Mouse (Mus musculus) limb, embryonic 13.5 days (tissue): ENCODE results near the gene Amz2. TPM values are rescaled to one million over a fixed set of nuclear protein-coding genes. Genes with fewer than 3 reads are reported as not detected.

Source experiments
- ATAC-seq: fragments of 200-750 bp; cut with Nextera tagmentation; 2 replicates; pipeline ENCODE4 v1.8.0; 2017; ENCODE audit warnings: low read depth, moderate number of reproducible peaks, moderate TSS enrichment; ENCODE audit not compliant: low FRiP score
- H3K27ac ChIP-seq: fragments of 300-500 bp; sonication (generic); 2 replicates; pipeline ENCODE4 v1.5.1; 2015; ENCODE audit warnings: inconsistent platforms, mild to moderate bottlenecking, moderate library complexity
- H3K27me3 ChIP-seq: fragments of 300-500 bp; sonication (generic); 2 replicates; pipeline ENCODE4 v1.6.1; 2015; ENCODE audit warnings: mild to moderate bottlenecking, inconsistent platforms
- H3K36me3 ChIP-seq: fragments of 300-500 bp; sonication (generic); 2 replicates; pipeline ENCODE4 v1.6.1; 2015; ENCODE audit warnings: inconsistent platforms, mild to moderate bottlenecking, moderate library complexity
- H3K4me1 ChIP-seq: fragments of 300-500 bp; sonication (generic); 2 replicates; pipeline ENCODE4 v1.6.1; 2015; ENCODE audit warnings: inconsistent platforms
- H3K4me2 ChIP-seq: fragments of 300-500 bp; sonication (generic); replicated peaks from 2 replicates; pipeline ENCODE4 v1.6.1; 2015; ENCODE audit warnings: inconsistent platforms, mild to moderate bottlenecking, moderate library complexity
- H3K4me3 ChIP-seq: fragments of 300-500 bp; sonication (generic); 2 replicates; pipeline ENCODE4 v1.5.1; 2015; ENCODE audit warnings: moderate library complexity, mild to moderate bottlenecking, inconsistent platforms
- H3K9ac ChIP-seq: fragments of 300-500 bp; sonication (generic); 2 replicates; pipeline ENCODE4 v1.6.1; 2015; ENCODE audit warnings: mild to moderate bottlenecking, inconsistent platforms
- H3K9me3 ChIP-seq: fragments of 300-500 bp; sonication (generic); 2 replicates; pipeline ENCODE4 v1.6.1; 2016; ENCODE audit warnings: inconsistent platforms
- WGBS: fragments of 180-500 bp; shearing (Covaris S2); methylation state at CpG from one replicate; pipeline ENCODE4 v1.1.7; 2015; 5-methylcytosine and 5-hydroxymethylcytosine counted together
- polyA plus RNA-seq: library from polyadenylated mRNA; unstranded; fragments of >200 nt; fragmentation: Nextera tagmentation; extraction: Ambion mirVana; gene quantifications from 2 replicates; pipeline ENCODE4 v1.2.1, GENCODE M21; 2015

The Amz2 gene
- polyA plus RNA-seq, 1 experiment from 2014 or later: 48.5 TPM

GRCm38 (mm10) chr11:109423294-109423693, 2.5 kb upstream of the Amz2 start:
- WGBS: 66% methylated on average over 1 of the region's 1 CpGs
- peaks cover under 1% of the 10 kb centered on the region; the same call in 1 of the 2 replicates for H3K36me3 ChIP-seq
- H3K9ac ChIP-seq: no peak overlapping the region
- no peak overlapping the region for H3K4me3 ChIP-seq
- H3K27me3 ChIP-seq: no peaks in the 10 kb centered on the region
- peaks cover 11% of the 10 kb centered on the region for H3K4me1 ChIP-seq
- H3K27ac ChIP-seq: no peak overlapping the region
- H3K9me3 ChIP-seq: 0 out of 2 replicates have a peak, but pooled peaks cover 5% of the 10 kb centered on the region
- no peak for ATAC-seq
- H3K4me2 ChIP-seq: no peak overlapping the region

GRCm38 (mm10) chr11:109426272-109426586, 483 bp downstream of the Amz2 start:
- Histone ChIP-seq H3K27ac (peak overlapping the region; percentile 77), H3K9me3 (0 out of 2 replicates have a peak, but pooled peaks cover 5% of the 10 kb centered on the region), H3K36me3 (peaks cover 30% of the 10 kb centered on the region), H3K4me1 (peaks cover 13% of the 10 kb centered on the region), H3K4me3 (peak overlapping the region; percentile 67), H3K4me2 (peak overlapping the region; percentile 73), H3K27me3 (no peaks in the 10 kb centered on the region), H3K9ac (peak overlapping the region; percentile 85)
- no peak for ATAC-seq
- WGBS: 0% methylated on average over 11 of the region's 11 CpGs

- WGBS: 95% methylated on average over 5 of the region's 5 CpGs
- peaks cover 35% of the 10 kb centered on the region for H3K36me3 ChIP-seq
- 0 out of 2 replicates have a peak, but pooled peaks cover 2% of the 10 kb centered on the region for H3K9me3 ChIP-seq
- H3K4me2 ChIP-seq: peak overlapping the region; percentile 73
- no peak overlapping the region for H3K4me3 ChIP-seq
- peaks cover 19% of the 10 kb centered on the region for H3K4me1 ChIP-seq
- no peak overlapping the region for H3K9ac ChIP-seq
- H3K27me3 ChIP-seq: no peaks in the 10 kb centered on the region
- no peak overlapping the region for H3K27ac ChIP-seq
- ATAC-seq: no peak
These were observed 1.6 kb downstream of the Amz2 start for GRCm38 (mm10) chr11:109427353-109427752.

GRCm38 (mm10) chr11:109434233-109434798, 8.6 kb downstream of the Amz2 start:
- Histone ChIP-seq H3K4me3 (no peak overlapping the region), H3K4me1 (peaks cover 13% of the 10 kb centered on the region)
- no peak for ATAC-seq

GRCm38 (mm10) chr11:109436889-109437288, 11.1 kb downstream of the Amz2 start:
- Histone ChIP-seq H3K4me2 (no peak overlapping the region), H3K4me3 (no peak overlapping the region), H3K36me3 (peaks cover 57% of the 10 kb centered on the region), H3K9ac (no peak overlapping the region), H3K9me3 (no peaks in the 10 kb centered on the region), H3K27ac (no peak overlapping the region), H3K4me1 (peaks cover 21% of the 10 kb centered on the region), H3K27me3 (peaks cover 4% of the 10 kb centered on the region; the same call in 1 of the 2 replicates)
- no peak for ATAC-seq
- WGBS: 67% methylated on average over 8 of the region's 8 CpGs

More at GRCm38 (mm10) chr11:109434233-109434798, 8.6 kb downstream of the Amz2 start:
- Histone ChIP-seq H3K36me3 (peaks cover 80% of the 10 kb centered on the region), H3K27ac (no peak overlapping the region), H3K27me3 (no peaks in the 10 kb centered on the region), H3K4me2 (no peak overlapping the region), H3K9me3 (no peaks in the 10 kb centered on the region), H3K9ac (no peak overlapping the region)
- WGBS: 94% methylated on average over 16 of the region's 16 CpGs

- ATAC-seq: peak; percentile 25; the same call in 1 of the 2 replicates
- Histone ChIP-seq H3K9me3 (no peaks in the 10 kb centered on the region), H3K4me2 (peak overlapping the region; percentile 87), H3K27me3 (peaks cover 4% of the 10 kb centered on the region; the same call in 1 of the 2 replicates), H3K4me3 (peak overlapping the region; percentile 57), H3K9ac (peak overlapping the region; percentile 70; the same call in 1 of the 2 replicates), H3K4me1 (peaks cover 18% of the 10 kb centered on the region), H3K36me3 (peaks cover 41% of the 10 kb centered on the region), H3K27ac (no peak overlapping the region)
- 19% methylated on average over 5 of the region's 5 CpGs for WGBS
These were observed 13.5 kb downstream of the Amz2 start for GRCm38 (mm10) chr11:109439209-109439608.

GRCm38 (mm10) chr11:109439829-109440340, 14.1 kb downstream of the Amz2 start:
- peak overlapping the region; percentile 70 for H3K9ac ChIP-seq
- H3K4me2 ChIP-seq: peak overlapping the region; percentile 87
- peak; percentile 29; the same call in 1 of the 2 replicates for ATAC-seq
- no peaks in the 10 kb centered on the region for H3K9me3 ChIP-seq
- H3K27ac ChIP-seq: no peak overlapping the region
- H3K4me1 ChIP-seq: peaks cover 18% of the 10 kb centered on the region
- H3K36me3 ChIP-seq: peaks cover 35% of the 10 kb centered on the region
- H3K4me3 ChIP-seq: peak overlapping the region; percentile 57
- peaks cover 4% of the 10 kb centered on the region; the same call in 1 of the 2 replicates for H3K27me3 ChIP-seq
- 1% methylated on average over 32 of the region's 32 CpGs for WGBS

- H3K4me3 ChIP-seq: peak overlapping the region; percentile 57
- H3K4me2 ChIP-seq: peak overlapping the region; percentile 87
- H3K27ac ChIP-seq: no peak overlapping the region
- H3K9ac ChIP-seq: peak overlapping the region; percentile 70
- peaks cover 4% of the 10 kb centered on the region; the same call in 1 of the 2 replicates for H3K27me3 ChIP-seq
- WGBS: 60% methylated on average over 4 of the region's 4 CpGs
- H3K36me3 ChIP-seq: peaks cover 27% of the 10 kb centered on the region
- no peaks in the 10 kb centered on the region for H3K9me3 ChIP-seq
- H3K4me1 ChIP-seq: peaks cover 18% of the 10 kb centered on the region
- ATAC-seq: no peak
These were observed 14.9 kb downstream of the Amz2 start for GRCm38 (mm10) chr11:109440641-109441040.

GRCm38 (mm10) chr11:109441119-109441518, 15.4 kb downstream of the Amz2 start:
- H3K9me3 ChIP-seq: no peaks in the 10 kb centered on the region
- no peak overlapping the region for H3K27ac ChIP-seq
- peaks cover 4% of the 10 kb centered on the region; the same call in 1 of the 2 replicates for H3K27me3 ChIP-seq
- no peak overlapping the region for H3K9ac ChIP-seq
- WGBS: 59% methylated on average over 3 of the region's 3 CpGs
- peaks cover 23% of the 10 kb centered on the region for H3K36me3 ChIP-seq
- H3K4me1 ChIP-seq: peaks cover 18% of the 10 kb centered on the region
- ATAC-seq: no peak
- H3K4me2 ChIP-seq: peak overlapping the region; percentile 87; the same call in 1 of the 2 replicates
- no peak overlapping the region; the same call in 1 of the 2 replicates for H3K4me3 ChIP-seq

GRCm38 (mm10) chr11:109442166-109442730, 16.5 kb downstream of the Amz2 start:
- no peak for ATAC-seq
- H3K4me1 ChIP-seq: peaks cover 18% of the 10 kb centered on the region
- peaks cover 12% of the 10 kb centered on the region for H3K36me3 ChIP-seq
- H3K4me3 ChIP-seq: no peak overlapping the region
- H3K9ac ChIP-seq: no peak overlapping the region
- peaks cover 4% of the 10 kb centered on the region; the same call in 1 of the 2 replicates for H3K27me3 ChIP-seq
- no peaks in the 10 kb centered on the region for H3K9me3 ChIP-seq
- 21% methylated on average over 5 of the region's 5 CpGs for WGBS
- no peak overlapping the region for H3K27ac ChIP-seq
- H3K4me2 ChIP-seq: no peak overlapping the region

GRCm38 (mm10) chr11:109443468-109444263, 17.9 kb downstream of the Amz2 start:
- Histone ChIP-seq H3K9ac (no peak overlapping the region), H3K27ac (no peak overlapping the region), H3K4me2 (no peak overlapping the region), H3K9me3 (no peaks in the 10 kb centered on the region), H3K36me3 (no peaks in the 10 kb centered on the region), H3K4me3 (no peak overlapping the region), H3K27me3 (peaks cover 4% of the 10 kb centered on the region; the same call in 1 of the 2 replicates), H3K4me1 (peaks cover 18% of the 10 kb centered on the region)
- ATAC-seq: no peak
- WGBS: 92% methylated on average over 8 of the region's 8 CpGs

- H3K4me3 ChIP-seq: no peak overlapping the region
- peaks cover 4% of the 10 kb centered on the region; the same call in 1 of the 2 replicates for H3K27me3 ChIP-seq
- H3K36me3 ChIP-seq: no peaks in the 10 kb centered on the region
- H3K9me3 ChIP-seq: no peaks in the 10 kb centered on the region
- 58% methylated on average over 7 of the region's 7 CpGs for WGBS
- peaks cover 15% of the 10 kb centered on the region for H3K4me1 ChIP-seq
- no peak overlapping the region for H3K9ac ChIP-seq
- no peak for ATAC-seq
- H3K4me2 ChIP-seq: no peak overlapping the region
- no peak overlapping the region for H3K27ac ChIP-seq
These were observed 18.9 kb downstream of the Amz2 start for GRCm38 (mm10) chr11:109444600-109444999.
